Mouse (Mus musculus) thymus, postnatal 25 days (tissue): ENCODE data around the gene Surf2.

Experiments used
- DNase-seq: peaks from one replicate; pipeline ENCODE4 v3.0.0; 2022

Surf2 gene

GRCm38 (mm10) chr2:26960756-26961155 is 44.6 kb downstream of the Surf2 start:
- no peak for DNase-seq

GRCm38 (mm10) chr2:26963923-26964723 is 48.0 kb downstream of the Surf2 start, which contains the start of gene Rexo4:
Rexo4 (minus strand) TSS chr2:26964386.
- DNase-seq: peak; percentile 93

- DNase-seq: no peak
These were observed 48.7 kb downstream of the Surf2 start for GRCm38 (mm10) chr2:26964724-26965370.

- no peak for DNase-seq
These were observed 51.1 kb downstream of the Surf2 start for GRCm38 (mm10) chr2:26967262-26967661.
